Mouse (Mus musculus): Measurements from ENCODE around the gene Ripor3.

The Ripor3 gene

GRCm38 (mm10) chr2:167987640-167988039 is 22.8 kb downstream of the Ripor3 start:
- DNase-seq (ENCODE audit: low spot score in 2 of 2): no peak

DNA sequence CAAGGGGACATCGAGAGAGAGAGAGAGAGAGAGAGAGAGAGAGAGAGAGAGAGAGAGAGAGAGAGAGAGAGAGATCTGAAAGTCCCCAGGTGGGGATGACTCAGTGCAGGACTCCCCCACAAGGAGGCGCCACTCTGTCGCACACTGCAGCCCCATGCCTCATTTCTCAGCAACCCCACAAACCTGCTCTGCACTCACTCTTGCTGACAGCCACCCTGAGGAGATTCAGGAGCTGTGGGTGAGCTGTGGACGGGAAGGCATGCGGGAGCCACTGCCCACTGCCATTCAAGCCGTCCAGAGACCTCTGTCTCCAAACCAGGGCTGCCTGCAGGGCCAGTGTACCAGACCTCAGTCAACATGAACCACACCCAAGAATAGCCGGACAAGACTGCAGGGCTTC is 23.7 kb downstream of the Ripor3 start:
- peak; percentile 55 to 68 for DNase-seq (ENCODE audit: low spot score in 2 of 2)

DNA sequence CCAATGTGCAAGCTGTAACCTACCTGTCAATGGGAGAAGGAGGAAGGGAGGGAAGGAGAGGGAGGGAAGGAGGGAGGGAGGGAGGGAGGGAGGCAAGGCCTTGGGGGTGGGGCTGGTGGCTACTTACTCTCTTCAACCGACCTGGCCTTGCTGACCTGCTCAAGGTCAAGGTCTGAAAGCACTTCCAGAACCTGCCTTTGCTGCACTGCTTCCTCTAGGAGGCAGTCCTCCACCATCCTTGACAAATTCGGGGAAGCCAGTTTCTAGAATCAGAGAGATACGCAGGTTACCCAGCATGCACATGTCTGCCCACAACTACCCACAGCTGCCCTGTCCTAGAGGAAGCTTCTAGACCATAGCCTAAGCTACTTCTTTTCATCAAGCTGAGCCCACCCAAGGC is 25.5 kb downstream of the Ripor3 start:
- no peak for DNase-seq (ENCODE audit: low spot score in 2 of 2)

- DNase-seq (ENCODE audit: low spot score in 2 of 2): no peak
Observed at GRCm38 (mm10) chr2:167984371-167984770, 26.0 kb downstream of the Ripor3 start.

DNA sequence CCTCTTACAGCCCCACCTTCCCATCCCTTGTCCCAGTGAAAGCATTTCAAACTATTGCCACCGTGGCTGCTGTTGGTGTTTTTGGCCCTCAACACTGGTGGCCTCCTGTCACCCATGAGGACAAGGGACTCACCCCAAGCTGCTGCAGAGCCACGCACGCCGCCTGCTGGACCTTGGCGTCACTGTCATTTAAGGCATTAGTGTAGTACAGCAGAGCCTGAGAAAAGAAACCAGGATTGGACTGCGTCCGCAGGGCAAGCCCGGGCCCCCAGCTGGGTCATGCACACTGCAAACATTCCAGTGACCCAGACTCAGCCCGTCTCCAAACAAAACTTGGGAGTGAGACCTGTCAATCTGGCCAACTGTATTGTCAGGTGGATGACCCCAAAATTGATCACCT is 27.8 kb downstream of the Ripor3 start:
- DNase-seq (ENCODE audit: low spot score in 2 of 2): no peak

GRCm38 (mm10) chr2:167980391-167980790 is 30.0 kb downstream of the Ripor3 start:
- no peak for DNase-seq (ENCODE audit: low spot score in 2 of 2)

DNA sequence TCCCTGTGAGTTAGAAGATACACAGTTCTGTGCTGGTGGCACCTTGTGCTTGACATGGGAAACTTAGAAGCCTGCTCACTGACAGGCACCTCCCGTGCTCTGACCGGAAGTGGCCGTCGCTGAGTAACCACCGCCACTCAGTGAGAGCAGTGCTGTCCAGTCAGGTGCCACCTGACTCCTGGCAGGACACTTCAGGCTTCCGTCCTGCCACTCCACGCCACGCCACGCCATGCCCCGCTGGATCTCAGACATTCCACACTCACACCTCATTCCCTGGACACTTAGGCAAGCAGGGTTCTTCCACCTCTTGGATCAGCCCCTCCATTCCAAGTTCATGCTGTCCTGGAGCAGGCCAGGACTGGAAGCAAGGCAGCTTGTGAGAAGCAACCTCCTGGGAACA is 32.1 kb downstream of the Ripor3 start:
- DNase-seq (ENCODE audit: low spot score in 2 of 2): no peak

GRCm38 (mm10) chr2:167975746-167976145 is 34.7 kb downstream of the Ripor3 start:
- peak in 1 of 2 experiments; percentile 46 for DNase-seq (ENCODE audit: low spot score in 2 of 2)

DNA sequence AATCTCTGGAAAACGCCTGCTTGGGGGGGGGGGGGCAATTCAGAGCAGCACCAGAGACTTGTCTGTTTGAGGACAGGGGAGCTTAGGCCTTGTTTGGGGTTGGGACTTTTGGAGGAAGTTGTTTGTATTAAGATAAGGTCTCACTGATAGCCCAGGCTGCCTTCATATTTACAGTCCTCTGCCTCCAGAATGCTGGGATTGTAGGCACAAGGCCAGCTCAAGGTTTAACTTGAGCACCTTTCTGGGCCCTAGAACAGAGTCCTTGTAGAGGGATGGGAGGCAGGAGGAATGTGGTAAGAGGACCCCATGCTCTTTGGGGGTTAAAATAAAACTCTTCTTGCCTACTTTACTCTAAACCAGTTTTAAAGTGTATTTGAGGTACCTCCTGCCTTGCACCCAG is 37.6 kb downstream of the Ripor3 start:
- no peak for DNase-seq (ENCODE audit: low spot score in 2 of 2)

DNA sequence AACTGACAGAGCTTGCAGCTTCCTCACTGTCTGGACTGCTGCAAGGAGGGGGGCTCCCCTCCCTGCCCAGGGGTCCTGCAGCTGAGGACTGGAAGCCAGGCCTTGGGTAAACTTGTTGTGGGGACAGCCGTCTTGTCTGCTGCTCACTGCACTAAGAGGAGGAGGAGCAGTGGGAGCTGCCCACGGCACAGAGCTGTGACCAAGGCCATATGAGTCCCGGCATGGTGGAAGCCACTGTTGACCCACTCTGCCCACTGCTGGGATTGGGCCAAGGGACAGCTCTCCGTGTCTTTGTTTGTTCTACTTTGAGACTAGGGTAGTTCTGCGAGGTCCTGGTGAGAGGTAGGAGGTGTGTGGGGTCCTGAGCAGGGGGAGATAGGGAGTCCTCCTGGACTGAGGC is 38.3 kb downstream of the Ripor3 start:
- DNase-seq (ENCODE audit: low spot score in 2 of 2): no peak

- DNase-seq (ENCODE audit: low spot score in 2 of 2): no peak
Observed at GRCm38 (mm10) chr2:167969851-167970541, 40.4 kb downstream of the Ripor3 start.

GRCm38 (mm10) chr2:167968504-167968903 is 41.9 kb downstream of the Ripor3 start:
- no peak for DNase-seq (ENCODE audit: low spot score in 2 of 2)

DNA sequence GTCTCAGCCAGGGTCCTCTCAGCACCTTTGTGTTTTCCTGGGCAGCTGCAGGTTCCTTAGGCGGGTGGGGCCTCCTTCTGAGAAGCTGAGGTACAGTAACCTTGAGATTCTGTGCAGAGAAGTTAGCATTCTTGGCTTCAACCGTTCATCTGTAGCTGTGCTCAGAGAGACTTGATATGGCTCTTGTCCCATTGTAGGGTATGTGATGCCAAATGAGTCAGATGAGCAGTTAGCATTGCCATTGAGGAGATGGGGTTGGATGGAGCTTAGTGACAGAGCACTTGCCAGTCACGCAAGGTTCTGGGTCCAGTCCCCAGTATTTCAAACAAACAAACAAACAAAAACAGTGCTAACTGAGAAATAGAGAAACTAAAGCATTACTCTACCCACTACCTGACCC is 44.5 kb downstream of the Ripor3 start:
- no peak for DNase-seq (ENCODE audit: low spot score in 2 of 2)

DNA sequence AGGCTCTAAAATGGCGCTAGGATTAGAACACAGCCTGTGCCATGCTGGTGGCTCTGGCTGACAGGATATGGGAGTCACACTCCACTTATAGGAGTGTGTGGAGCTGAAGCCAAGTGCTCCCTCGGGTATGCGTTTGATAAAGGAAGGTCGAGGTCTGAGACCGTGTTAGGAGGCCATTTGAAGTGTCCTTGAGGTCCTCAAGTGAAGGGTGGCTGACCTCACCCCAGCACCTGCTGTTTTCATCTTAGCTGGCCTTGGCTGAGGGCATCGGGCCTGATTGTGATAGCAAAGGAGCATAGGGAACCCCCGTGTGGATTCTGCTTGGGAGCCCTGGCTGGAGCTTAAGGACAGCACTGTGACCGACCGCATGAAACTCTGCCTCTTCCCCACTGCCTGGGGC is 46.1 kb downstream of the Ripor3 start:
- DNase-seq (ENCODE audit: low spot score in 2 of 2): no peak

GRCm38 (mm10) chr2:167963778-167964300 is 46.6 kb downstream of the Ripor3 start:
- no peak for DNase-seq (ENCODE audit: low spot score in 2 of 2)

GRCm38 (mm10) chr2:167963176-167963575 is 47.2 kb downstream of the Ripor3 start:
- DNase-seq (ENCODE audit: low spot score in 2 of 2): no peak

DNA sequence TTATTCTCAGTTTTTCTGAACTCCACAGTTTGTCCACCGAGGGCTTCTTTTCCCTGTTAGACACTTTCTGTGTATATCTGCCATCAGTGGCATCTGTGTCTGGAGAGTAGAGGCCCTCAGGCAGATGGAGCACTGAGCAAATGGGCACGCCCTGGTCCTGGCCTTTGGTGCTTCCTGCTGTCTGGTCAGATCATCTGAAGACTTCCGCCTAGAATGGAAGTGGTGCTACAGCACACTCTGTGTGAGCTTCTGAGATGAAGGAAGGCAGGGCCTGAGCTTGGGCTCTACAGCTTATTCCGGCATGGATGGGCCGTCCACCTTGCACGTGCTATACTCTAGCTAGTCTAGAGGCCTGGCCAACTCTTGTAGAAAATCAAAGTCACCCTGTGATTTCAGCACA is 48.1 kb downstream of the Ripor3 start:
- no peak for DNase-seq (ENCODE audit: low spot score in 2 of 2)

GRCm38 (mm10) chr2:167960584-167960983 is 49.8 kb downstream of the Ripor3 start:
- DNase-seq (ENCODE audit: low spot score in 2 of 2): no peak

DNA sequence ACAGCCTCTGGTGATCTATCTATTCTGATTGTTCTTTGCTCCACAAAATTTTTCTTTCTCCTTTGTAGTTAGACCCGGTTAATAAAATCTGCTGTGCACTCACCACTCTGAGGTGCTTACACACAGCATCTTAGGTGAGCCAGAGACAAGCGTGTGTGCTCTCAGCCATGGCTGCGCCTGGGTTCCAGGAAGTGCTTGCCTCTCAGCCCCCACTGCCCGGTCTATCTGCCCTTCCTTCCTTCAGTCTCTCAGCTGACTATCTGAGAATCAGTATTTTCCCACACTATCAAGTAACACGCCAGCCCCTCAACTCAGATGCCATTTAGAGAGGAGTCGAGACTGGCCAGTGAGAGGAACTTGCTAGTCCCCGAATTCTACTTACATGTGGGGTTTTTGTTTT is 50.4 kb downstream of the Ripor3 start:
- peak in 1 of 2 experiments; percentile 44 for DNase-seq (ENCODE audit: low spot score in 2 of 2)

GRCm38 (mm10) chr2:167959384-167959911 is 51.0 kb downstream of the Ripor3 start:
- peak in 1 of 2 experiments; percentile 54 for DNase-seq (ENCODE audit: low spot score in 2 of 2)

GRCm38 (mm10) chr2:167958843-167959242 is 51.6 kb downstream of the Ripor3 start:
- peak in 1 of 2 experiments; percentile 48 for DNase-seq (ENCODE audit: low spot score in 2 of 2)

DNA sequence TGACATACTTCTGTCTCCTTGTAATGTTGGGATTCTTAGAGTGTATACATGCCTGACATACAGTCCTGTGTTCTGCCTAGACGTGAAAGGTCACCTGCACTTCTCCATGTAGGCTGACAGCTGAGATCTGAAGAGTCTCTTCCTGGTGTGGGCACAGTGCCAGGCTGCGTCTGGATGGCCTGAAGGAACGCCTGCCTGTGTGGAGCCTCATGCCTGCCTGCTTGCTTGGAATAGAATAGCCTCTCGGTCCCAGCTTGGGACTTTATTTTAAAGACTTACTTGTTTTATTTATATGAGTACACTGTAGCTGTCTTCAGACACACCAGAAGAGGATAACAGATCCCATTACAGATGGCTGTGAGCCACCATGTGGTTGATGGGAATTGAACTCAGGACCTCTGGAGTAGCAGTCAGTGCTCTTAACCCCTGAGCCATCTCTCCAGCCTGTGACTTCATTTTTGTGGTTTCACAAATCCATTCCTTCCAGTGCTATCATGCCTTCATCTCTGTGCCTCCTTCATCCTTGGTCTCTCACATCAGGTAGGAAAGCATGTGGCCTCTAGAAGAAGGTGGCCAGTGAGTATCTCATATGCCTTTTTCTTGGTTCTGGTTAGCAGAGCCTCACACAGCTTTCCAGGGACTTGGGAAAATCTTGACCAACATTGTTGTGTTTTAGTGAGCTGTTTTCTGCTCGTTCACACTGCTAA is 52.2 kb downstream of the Ripor3 start:
- no peak for DNase-seq (ENCODE audit: low spot score in 2 of 2)

DNA sequence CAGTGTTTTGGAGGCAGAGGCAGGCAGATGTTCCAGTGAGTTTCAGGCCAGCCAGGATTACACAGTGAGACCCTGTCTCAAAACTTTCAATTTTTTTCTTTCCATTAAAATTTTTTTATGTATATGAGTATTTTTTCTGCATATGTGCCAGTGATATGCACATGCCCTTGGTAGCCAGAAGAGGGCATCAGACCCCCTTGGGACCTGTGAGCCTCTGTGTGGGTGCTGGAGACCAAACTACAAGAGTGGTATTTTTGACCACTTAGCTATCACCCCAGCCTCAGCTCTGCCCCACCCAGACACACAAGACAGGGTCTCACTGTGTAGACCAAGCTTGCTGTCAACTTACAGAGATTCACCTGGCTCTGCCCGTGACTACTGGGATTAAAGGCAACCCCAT is 52.9 kb downstream of the Ripor3 start:
- DNase-seq (ENCODE audit: low spot score in 2 of 2): peak in 1 of 2 experiments; percentile 37
